Mouse (Mus musculus) liver, adult 2 months (tissue): ENCODE results near the gene Cisd3.

Experiments
- CTCF ChIP-seq: fragments of 200-500 bp; IDR thresholded peaks from 2 replicates; pipeline ENCODE4 v1.5.1; 2011; ENCODE audit warnings: low read depth, low read length, control low read depth
- POLR2A ChIP-seq: fragments of 200-500 bp; IDR thresholded peaks from 2 replicates; pipeline ENCODE4 v1.6.1; 2011; ENCODE audit warnings: low read length, control low read depth; ENCODE audit not compliant: insufficient read depth; ENCODE audit errors: extremely low read depth

GRCm38 (mm10) chr11:97656269-97656971 lies 29.2 kb upstream of the Cisd3 start:
- no peak for TF ChIP-seq CTCF
- TF ChIP-seq POLR2A = no peak
